Mouse (Mus musculus) 3T3-L1 (cell line): ENCODE results near the gene Dhx35.

Source experiments
- DNase-seq: peaks from one replicate; pipeline ENCODE4 v3.0.0-alpha.2; 2015; ENCODE audit warnings: low read depth, low spot score

Dhx35 gene

GRCm38 (mm10) chr2:158803575-158803974, 9.0 kb downstream of the Dhx35 start:
- DNase-seq, result no peak

DNA sequence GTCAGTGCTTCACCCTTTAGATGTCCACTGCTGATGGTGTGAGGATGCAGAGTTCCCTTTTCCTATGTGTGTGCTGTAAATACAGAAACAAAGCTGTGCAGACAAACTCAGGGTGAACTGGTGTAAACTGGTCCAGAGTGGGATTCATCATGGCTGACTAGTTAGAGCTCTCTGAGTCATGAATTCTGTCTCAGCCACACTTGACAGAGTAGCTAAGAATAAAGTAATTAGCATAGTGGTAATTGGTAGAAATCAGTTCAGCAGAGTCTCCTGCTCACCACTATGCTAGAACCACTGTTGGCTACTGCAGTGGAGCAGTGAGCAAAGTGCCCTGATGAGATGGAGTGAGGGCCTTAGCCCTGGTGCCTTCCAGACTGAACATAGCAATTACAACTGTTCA, 21.1 kb downstream of the Dhx35 start:
- DNase-seq, result no peak

DNA sequence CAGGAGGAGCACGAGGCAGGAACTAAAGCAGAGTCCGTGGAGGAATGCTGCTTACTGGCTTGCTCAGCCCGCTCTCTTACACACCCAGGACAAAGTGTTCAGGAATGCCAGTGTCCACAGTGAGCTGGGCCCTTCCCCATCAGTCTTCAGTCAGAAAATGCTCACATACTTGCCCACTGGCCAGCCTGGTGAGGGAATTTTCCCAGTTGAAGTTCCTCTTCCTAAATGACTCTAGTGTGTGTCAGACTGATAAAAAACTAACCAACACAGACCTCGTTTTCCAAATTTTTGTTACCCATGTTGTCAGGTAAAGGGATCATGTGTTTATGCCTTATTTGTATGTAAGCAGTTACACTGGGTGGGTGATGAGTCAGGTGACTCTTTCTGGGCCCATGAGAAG, 21.6 kb downstream of the Dhx35 start:
- no peak for DNase-seq

GRCm38 (mm10) chr2:158817708-158818107, 23.1 kb downstream of the Dhx35 start:
- DNase-seq, result no peak

DNA sequence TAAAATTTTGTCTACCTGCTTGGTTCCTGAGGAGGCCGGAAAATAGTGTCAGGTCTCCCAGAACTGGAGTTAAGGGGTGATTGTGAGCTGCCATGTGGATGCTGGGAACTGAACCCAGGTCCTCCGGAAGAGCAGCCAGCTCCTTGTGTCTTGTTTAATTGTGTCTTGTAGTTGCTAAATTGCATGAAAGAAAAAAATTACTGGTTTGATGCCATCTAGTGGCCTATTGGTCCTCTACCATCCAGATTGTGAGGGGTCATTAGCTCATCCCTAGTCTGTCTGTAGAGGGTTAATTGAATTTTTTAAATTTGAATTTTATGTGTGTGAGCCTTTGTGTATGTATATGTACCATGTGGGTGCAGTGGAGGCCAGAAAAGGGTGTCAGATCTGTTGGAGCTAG, 33.5 kb downstream of the Dhx35 start:
- DNase-seq, result peak; percentile 12

DNA sequence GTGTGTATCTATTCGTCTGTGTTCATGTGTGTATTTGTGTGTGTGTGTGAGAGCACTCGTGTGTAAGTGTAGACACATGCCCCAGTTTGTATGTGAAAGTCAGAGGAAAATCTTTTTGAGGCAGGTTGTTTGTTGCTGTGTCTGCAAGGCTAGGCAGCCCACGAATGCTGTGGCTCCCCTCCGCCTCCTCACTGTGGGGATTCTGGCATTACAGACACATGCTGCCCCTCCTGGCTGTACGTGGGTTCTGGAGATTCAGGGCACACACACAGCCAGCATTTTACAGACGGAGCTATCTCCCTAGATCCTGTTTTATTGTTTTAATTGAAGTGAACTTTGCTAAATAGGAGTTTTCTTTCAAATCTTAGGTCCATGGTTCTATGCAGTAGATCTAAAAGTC, 35.1 kb downstream of the Dhx35 start:
- no peak for DNase-seq

- DNase-seq, result no peak
These were observed 38.6 kb downstream of the Dhx35 start for GRCm38 (mm10) chr2:158833221-158833620.

- DNase-seq, result no peak
These were observed 39.0 kb downstream of the Dhx35 start for GRCm38 (mm10) chr2:158833645-158834044.

DNA sequence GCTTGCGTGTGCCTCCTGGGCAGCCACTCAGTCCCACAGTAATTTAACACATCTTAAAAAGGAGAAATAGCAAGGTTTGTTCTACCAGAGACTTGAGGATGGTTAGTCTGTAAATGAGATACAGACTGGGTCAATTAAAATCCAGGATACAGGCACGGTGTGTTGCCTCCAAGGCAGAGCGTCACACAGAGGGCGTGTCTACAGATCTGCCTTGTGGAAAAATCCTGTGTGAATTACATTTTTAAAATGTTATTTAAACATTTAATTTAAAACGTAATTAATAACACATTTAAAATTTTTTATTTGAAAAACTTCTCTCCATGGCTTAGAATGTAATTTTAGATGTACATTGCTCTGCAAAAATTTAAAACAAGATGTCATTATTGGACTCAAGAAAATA, 48.7 kb downstream of the Dhx35 start:
- no peak for DNase-seq

- DNase-seq, result no peak
These were observed 50.4 kb downstream of the Dhx35 start for GRCm38 (mm10) chr2:158845031-158845430.

DNA sequence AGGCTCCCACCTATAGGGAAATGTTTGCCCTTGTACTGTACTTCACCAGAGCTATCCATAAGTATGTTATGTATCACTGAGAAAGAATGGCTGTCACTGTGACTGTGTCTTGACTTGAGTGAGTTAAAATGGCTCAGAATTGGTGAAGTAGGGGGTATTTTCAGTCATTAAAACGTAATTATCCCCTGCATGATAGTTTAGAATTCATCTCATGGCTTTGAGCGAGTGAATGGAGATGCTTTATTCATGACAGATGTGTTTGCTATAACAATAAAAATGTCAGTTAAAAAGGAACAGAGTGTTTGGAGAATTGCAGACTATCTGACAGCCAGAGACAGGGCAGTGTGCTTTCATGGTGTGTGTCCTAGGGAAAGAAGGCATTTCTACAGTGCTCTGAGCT, 51.6 kb downstream of the Dhx35 start:
- no peak for DNase-seq

DNA sequence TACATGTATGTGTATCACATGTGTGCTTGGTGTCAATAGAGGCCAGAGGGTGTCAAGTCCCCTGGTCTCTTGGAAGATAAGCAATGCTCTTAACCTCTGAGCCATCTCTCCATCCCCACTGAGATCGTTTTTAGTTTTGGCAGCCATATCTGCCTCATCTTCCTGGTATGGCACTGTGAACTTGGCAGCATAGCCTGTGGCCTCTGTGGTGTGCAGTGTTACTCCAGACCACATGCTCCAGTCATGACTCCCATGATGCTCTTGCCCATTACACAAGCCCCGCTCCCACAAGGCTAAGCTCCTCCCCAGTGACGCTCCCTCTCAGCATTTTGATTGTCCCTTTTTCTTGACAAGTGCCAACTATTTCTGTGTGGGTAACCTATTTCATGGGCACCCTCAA, 53.4 kb downstream of the Dhx35 start:
- no peak for DNase-seq

DNA sequence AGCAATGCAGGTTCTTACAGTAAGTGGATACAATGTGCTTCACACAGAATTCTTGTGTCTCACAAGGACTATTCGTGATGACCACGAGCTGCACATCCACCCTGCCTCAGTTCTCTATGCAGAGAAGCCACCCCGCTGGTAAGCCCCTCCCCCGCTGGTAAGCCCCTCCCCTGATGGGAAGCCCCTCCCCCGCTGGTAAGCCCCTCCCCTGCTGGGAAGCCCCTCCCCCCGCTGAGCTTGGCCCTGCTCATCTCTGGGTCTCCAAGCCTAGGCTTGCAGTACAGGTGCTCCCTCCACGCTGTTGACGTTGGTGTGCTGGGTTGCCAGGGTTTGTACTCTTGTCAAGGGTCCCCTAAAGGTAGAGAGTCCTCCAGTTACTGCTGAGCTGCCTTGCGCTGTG, 54.8 kb downstream of the Dhx35 start:
- no peak for DNase-seq

DNA sequence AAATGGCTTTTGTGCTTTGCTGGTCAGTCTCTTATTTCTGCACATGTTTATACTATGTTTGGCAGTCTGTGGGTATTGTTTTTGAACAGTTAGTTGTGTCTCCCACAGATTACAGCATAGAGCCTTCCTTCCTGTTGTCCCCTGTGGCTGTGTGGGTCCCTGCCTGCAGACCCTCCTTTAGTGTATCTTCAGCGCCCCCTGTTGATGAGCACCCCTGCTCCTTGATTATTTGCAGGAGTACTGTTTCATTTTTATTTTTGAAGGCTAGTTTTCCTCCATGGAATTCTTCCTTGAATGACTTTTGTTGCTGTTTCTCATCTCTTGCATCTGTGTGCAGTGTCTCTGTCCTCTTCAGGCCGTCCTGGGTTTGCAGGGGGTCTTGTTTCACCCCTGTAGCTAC, 58.0 kb downstream of the Dhx35 start:
- DNase-seq, result peak; percentile 33

GRCm38 (mm10) chr2:158856896-158857499, 62.4 kb downstream of the Dhx35 start:
- DNase-seq, result no peak

DNA sequence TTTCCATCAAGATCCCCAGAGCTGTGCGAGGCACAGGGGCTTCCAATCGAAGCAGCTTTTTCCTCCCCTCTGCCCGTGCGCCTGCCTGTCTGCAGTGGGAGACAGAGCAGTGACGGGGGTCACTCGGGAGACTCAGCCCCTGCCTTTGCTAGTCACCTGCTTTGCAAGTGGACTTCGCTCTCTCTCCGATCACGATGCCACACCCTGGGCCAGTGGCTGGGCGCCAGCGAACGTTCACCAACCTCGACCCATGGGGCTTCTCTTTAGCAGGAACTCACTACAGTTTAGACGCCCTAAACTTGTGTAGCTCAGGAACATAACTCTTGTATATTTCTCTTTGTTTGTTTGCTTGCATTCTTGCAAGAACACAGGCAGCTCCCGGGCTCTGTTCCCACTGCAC, 63.0 kb downstream of the Dhx35 start:
- no peak for DNase-seq

DNA sequence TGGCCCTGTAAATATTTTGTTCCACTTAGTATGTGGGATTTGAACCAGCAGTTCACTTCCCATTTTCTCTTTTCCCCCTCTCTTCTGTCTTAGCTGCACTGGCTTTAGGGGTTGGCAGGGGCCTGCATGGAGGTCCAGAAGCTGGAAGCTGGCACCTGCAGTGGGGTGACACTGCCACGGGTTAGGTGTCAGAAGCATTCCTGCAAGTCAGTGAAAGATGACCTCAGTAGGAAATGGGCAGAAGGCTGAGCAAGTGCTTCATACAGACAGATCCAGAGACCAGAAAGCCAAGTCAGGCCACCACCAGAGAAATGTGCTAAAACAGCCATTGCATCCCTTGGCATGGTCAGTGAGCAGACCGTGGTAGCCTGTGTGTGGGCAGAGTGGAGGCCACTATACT, 66.5 kb downstream of the Dhx35 start:
- no peak for DNase-seq

DNA sequence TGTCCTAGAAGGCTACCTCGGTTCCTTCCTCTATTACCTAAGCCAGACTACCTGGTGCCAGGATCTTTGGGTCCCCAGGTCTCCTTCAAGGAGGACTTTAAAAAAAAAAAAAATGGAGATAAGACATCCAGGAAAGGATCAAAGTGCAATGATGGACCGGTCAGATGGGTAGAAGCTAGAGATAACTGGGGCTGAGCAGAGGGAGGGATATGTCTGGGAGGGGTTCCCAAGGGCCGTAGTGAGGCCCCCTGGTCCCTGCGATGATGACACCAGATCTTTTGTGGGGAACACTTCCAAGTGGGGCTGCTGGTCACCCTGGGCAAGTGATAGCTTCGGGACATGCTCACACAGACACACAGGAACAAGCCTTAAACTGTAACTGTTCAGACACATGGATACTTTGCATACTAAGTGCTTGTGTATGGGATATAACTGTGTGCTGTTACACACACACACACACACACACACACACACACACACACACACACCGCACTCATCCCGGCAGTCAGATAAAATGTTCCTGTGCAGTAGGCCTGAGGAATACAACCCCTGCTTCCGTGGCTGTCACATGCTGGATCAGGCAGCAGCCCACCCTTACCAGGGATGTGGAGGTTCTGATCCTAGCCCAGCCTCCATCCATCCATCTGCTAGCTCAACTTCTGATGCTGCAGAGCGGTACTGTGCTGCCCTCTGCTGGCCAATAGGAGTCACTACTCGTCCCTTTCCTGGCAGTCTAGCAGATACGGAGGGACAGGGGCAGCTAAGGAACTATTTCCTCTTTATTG, 68.9 kb downstream of the Dhx35 start:
- DNase-seq, result peak; percentile 87

- DNase-seq, result no peak
These were observed 69.5 kb downstream of the Dhx35 start for GRCm38 (mm10) chr2:158864126-158864458.

GRCm38 (mm10) chr2:158865358-158865757, 70.8 kb downstream of the Dhx35 start:
- peak; percentile 78 for DNase-seq

DNA sequence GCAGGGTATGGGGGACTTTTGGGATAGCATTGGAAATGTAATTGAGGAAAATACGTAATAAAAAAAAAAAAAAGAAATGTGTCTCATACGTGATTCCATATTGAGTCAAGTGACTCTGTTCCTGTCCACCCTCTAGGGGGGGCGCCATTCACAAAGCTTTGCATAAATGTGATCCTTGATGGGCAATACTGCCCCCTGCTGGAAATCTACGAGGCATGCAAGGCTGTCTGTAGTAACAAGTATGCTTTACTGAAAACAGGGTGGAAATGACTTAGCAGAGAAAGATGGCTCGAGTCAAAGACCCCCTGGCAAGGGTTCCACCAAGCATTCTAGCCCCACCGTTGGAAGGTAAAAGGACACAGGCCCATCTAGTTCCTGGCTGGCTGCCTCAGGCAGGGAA, 92.0 kb downstream of the Dhx35 start:
- DNase-seq, result peak; percentile 53

DNA sequence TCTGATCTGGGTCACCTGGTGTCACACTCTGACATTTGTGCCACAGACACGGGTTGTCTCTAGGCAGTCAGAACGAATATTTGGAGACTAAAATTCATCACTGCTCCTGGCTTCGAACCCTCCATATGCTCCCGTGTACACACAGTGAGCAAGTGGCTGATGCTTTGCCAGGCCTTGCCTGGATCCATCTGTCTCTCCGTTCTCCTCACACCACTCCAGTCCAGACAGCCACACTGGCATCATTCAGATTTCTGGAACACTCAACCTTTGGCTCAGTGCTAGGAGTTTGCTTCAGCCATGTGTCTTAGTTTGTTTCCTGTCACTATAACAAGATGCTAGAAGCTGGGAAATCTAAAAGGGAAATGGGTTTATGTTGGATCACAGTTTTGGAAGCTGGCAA, 93.9 kb downstream of the Dhx35 start:
- no peak for DNase-seq

DNA sequence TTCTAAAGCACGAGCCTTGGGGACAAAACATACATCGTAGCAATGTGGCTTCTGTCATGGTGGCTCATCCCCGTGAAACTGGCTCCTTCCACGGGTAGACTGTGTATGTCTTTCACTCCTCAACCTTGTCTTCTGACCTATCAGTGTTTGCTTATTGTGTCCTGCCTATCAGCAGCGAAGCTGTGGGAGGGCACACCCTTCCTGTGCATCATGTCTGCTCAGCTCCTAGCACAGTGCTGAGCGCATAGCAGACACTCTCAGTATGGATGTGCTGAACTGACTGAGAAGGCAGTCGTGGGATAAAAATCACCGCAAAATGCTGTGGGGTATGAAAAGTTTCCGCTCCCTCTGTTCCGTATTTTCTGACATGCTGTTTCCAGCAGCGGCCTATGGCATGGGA, 94.6 kb downstream of the Dhx35 start:
- no peak for DNase-seq

- DNase-seq, result no peak
These were observed 96.7 kb downstream of the Dhx35 start for GRCm38 (mm10) chr2:158891319-158891718.
